Mouse (Mus musculus): ENCODE data around the gene Mpdu1.
"Not testable (repeated sequence)": the region's sequence is repeated elsewhere in the genome, so short reads cannot be mapped to it uniquely, and the experiment has no call there.

Gene Mpdu1

GRCm38 (mm10) chr11:69624339-69624738, 38.1 kb downstream of the Mpdu1 start:
- intact Hi-C loops (cut with DNase I) = not testable (repeated sequence)

DNA sequence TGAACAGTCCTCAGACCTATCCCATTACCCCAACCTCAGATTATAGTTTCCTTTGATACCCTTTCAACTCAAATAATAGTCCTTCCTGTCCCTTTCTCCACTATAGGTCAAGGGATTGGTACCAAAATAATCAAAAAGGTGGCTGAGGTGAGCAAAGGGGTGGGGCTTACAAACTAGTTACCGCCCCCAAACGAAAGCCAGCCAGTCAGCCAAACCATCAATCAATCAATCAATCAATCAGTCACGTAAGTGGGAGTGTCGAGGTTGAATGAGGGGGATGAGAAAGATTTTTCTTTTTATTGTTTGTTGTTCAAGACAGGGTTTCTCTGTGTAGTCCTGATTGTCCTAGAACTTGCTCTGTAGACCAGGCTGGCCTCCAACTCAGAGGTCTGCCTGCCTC, 39.4 kb downstream of the Mpdu1 start:
- intact Hi-C loops (cut with DNase I) = no loop called here

GRCm38 (mm10) chr11:69622406-69622805, 40.0 kb downstream of the Mpdu1 start:
- intact Hi-C loops (cut with DNase I) = no loop called here

GRCm38 (mm10) chr11:69621571-69622268, 40.7 kb downstream of the Mpdu1 start, which contains the start of gene Sat2:
Gene Sat2 (plus strand): TSS chr11:69622024.
- intact Hi-C loops (cut with DNase I) = no loop called here

GRCm38 (mm10) chr11:69620394-69621081, 41.9 kb downstream of the Mpdu1 start:
- intact Hi-C loops (cut with DNase I) = no loop called here

- intact Hi-C loops (cut with DNase I) = no loop called here
Observed at GRCm38 (mm10) chr11:69617805-69618204, 44.6 kb downstream of the Mpdu1 start, which contains the start of gene Shbg. Gene Shbg (minus strand): TSS chr11:69617905.

DNA sequence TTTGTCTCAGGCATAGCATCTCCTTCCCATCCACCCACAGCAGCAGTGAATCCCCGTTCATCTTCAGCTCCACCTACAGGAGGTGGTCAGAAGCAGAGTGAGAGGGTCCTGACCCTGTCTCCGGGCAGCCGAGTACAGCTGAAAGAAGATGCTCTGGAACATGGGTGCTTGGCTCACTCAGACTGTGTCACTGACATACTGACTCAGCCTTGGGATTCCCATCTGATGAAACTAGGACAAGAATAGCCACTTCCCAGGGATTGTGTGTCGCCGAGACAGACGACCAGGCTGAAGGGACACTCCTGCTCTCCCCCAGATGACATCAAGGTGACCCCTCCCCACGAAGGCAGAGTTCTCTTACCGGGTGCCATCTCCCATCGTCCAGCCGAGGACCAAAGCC, 45.7 kb downstream of the Mpdu1 start:
- intact Hi-C loops (cut with DNase I) = no loop called here

GRCm38 (mm10) chr11:69614257-69614588, 48.2 kb downstream of the Mpdu1 start:
- intact Hi-C loops (cut with DNase I) = loop anchor here (1.0 to 5.0 kb wide), 3 partner anchors 34 to 87 kb away; partner anchors contain the start of genes Dnah2, Trp53 and Wrap53

- intact Hi-C loops (cut with DNase I) = loop anchor here (1.0 to 5.0 kb wide), 3 partner anchors 33 to 86 kb away; partner anchors contain the start of genes Dnah2, Trp53 and Wrap53
Observed at GRCm38 (mm10) chr11:69613553-69614256, 48.7 kb downstream of the Mpdu1 start.

DNA sequence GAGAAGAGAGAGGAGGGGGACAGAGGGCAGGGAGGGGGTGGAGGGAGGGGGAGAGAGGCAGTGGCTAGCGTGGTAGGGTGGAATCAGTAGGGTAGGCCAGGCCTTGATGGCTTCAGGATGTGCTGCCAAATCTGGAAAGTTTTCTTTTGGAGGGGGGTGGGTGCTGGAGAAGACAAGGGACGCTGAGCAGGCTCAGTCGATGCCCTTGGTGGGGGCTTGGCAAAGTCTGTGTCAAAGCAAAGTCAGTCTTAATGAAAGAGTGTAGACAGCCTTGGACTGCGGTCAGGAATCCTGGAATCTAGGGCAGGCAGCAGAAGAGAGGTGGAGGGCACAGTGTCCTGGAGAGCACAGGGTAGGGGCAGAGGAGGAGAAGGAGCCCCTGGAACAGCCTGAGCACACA, 51.5 kb downstream of the Mpdu1 start:
- intact Hi-C loops (cut with DNase I) = loop anchor here (1.0 to 5.0 kb wide), 3 partner anchors 32 to 84 kb away; partner anchors contain the start of gene Dnah2

DNA sequence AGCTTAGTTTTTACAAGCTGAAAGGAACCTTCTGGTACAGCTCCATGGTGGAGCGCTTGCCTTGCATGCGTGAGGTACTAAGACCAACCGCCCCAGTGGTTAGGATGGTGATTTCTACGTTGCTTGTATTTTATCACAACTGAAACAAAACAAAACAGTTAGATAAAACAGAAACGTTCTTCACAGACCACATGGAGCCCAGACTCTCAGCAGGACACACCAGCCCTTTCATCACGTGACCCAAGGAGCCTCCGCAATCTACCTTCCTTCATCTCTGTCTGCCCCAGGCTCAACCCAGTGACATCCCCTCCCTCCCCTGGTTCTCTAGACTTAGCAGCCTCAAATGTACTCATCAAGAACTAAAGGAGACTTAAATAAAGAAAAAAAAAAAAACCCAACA, 53.0 kb downstream of the Mpdu1 start:
- intact Hi-C loops (cut with DNase I) = no loop called here

- intact Hi-C loops (cut with DNase I) = no loop called here
Observed at GRCm38 (mm10) chr11:69608525-69608924, 53.9 kb downstream of the Mpdu1 start.

GRCm38 (mm10) chr11:69606832-69607231, 55.6 kb downstream of the Mpdu1 start:
- intact Hi-C loops (cut with DNase I) = no loop called here

Small RNAs within 50 kb of the gene (microRNA-seq; reads per million reads assigned to microRNA genes)
- 4.0 to 5.1 reads per million in 2 experiments for gene Mir1934
- 0 reads per million in 2 experiments for gene Mir467f

All from adrenal gland (tissue).